In the genomic region with DNA sequence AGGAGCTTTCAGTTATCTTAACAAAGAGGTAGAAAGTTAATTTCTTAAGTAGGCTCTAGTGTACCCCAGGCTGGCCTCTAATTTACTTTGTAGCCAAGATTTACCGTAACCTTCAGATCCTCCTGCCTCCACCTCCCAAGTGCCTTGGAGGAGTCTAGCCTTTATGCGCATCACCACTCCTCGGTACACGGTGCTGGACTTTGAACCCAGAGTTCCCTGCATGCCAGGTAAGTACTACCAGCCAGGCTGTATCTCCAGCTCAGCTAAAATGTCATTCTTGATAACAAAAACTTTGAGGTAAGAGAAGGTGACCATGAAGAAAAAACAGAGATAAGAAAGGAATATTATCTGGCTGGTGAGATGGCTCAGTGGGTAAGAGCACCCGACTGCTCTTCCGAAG, we compare ENCODE assay signal across 25 mouse cellular contexts. TPM values are rescaled to one million over a fixed set of nuclear protein-coding genes. Genes with fewer than 3 reads are reported as not detected.
DNase-seq lines count a peak whose midpoint lies in the region; ATAC-seq and TF ChIP-seq lines count a peak whose summit lies in the region.
"Had no signal": no experiment of that assay in that cellular context is flagged by ENCODE, and none has a peak within 500 bp of the region (broad histone marks: within the 10 kb centered on the region; RNA-seq: fewer than 3 reads in every experiment).

No protein-coding gene starts in this region.

- TF ChIP-seq CTCF in bone marrow macrophage, adult 2 months (IDR thresholded peaks at IDR 0.05; ENCODE audit: low read depth, low read length): no peak

- no peak for ATAC-seq in megakaryocyte progenitor cell, adult 5-6 weeks (replicated peaks; ENCODE audit: poor library complexity)
- ATAC-seq: forebrain, postnatal 0 days; midbrain, embryonic 13.5 days had no signal

- no peak for TF ChIP-seq POLR2A in bone marrow macrophage, adult 2 months (IDR thresholded peaks at IDR 0.05; ENCODE audit: borderline replicate concordance, low read depth, low read length)

- H3K4me1 ChIP-seq in bone marrow macrophage, adult 2 months (ENCODE audit: control insufficient read depth, insufficient read depth, low read length): peaks cover 58% of the 10 kb centered on the region
- H3K4me1 ChIP-seq: lung, embryonic 15.5 days had no signal

- H3K4me3 ChIP-seq in bone marrow macrophage, adult 2 months (ENCODE audit: insufficient read depth, low read length): no peak overlapping the region
- H3K4me3 ChIP-seq: erythroblast, embryonic 14.5 days; hindbrain, embryonic 13.5 days; lung, embryonic 15.5 days; megakaryocyte, embryonic 14.5 days; midbrain, embryonic 13.5 days; neural tube, embryonic 15.5 days had no signal

- DNase-seq in kidney, adult 11 months: peak; percentile 69
- no peak for DNase-seq in kidney, postnatal 4 days
- DNase-seq in kidney, adult 8-10 months: peak; percentile 66 to 85
- peak; percentile 73 to 81 for DNase-seq in kidney, postnatal 25 days
- no peak for DNase-seq in left cerebral cortex, adult 8-10 months (ENCODE audit: low spot score in 2 of 2)
- DNase-seq in ovary, postnatal 36 days (ENCODE audit: low spot score): no peak
- DNase-seq: adrenal gland, postnatal 10 days; cerebellum, adult 11-12 months; cerebellum, adult 9-11 months; forebrain, postnatal 0 days; gastrocnemius, postnatal 25 days; heart, postnatal 4 days; layer of hippocampus, adult 9-11 months; right cerebral cortex, postnatal 25 days; spleen, adult 18-20 months; thymus, adult 18-20 months; thymus, postnatal 25 days had no signal

- peak overlapping the region; percentile 90 for H3K27ac ChIP-seq in bone marrow macrophage, adult 2 months (ENCODE audit: insufficient read depth, low read depth, low read length)
- H3K27ac ChIP-seq: hindbrain, embryonic 13.5 days; lung, embryonic 15.5 days; midbrain, embryonic 13.5 days had no signal

RNA-seq across cellular contexts. Expression of a gene that starts 7.0 kb away (rescaled TPM):
- polyA plus RNA-seq in bone marrow macrophage, adult 2 months (2012; ENCODE audit: insufficient read depth, insufficient read length, missing spikeins): 125 and 135 TPM in 2 replicates
- 10 to 100 TPM; 18.4 to 25.9 (median 21.7) TPM for total RNA-seq in left cerebral cortex, adult 8-10 months (2022)
- total RNA-seq in megakaryocyte progenitor cell, adult 5-6 weeks (2015): 8.0 and 11.2 TPM in 2 replicates
- 7.1 and 7.8 TPM in 2 replicates for total RNA-seq in megakaryocyte progenitor cell, adult 5-6 weeks (2017)

RNA-seq across cellular contexts. Expression of a gene that starts 30.6 kb away (rescaled TPM):
- 34.9 and 45.8 TPM in 2 replicates for polyA plus RNA-seq in bone marrow macrophage, adult 2 months (2012; ENCODE audit: insufficient read depth, insufficient read length, missing spikeins)
- 10 to 100 TPM; 60.5 to 75.1 (median 64.0) TPM for total RNA-seq in left cerebral cortex, adult 8-10 months (2022)
- 216 and 234 TPM in 2 replicates for total RNA-seq in megakaryocyte progenitor cell, adult 5-6 weeks (2015)
- total RNA-seq in megakaryocyte progenitor cell, adult 5-6 weeks (2017): 271 and 360 TPM in 2 replicates

Comparison
In these comparisons a context has a peak if more than half of its experiments do, and no peak if none do; other contexts are left out.
1. DNase-seq: peak in kidney, adult 11 months (single experiment), kidney, adult 8-10 months (2 of 2) and kidney, postnatal 25 days (2 of 2); none in kidney, postnatal 4 days (0 of 2), left cerebral cortex, adult 8-10 months (0 of 2) and ovary, postnatal 36 days (single experiment).